Mouse (Mus musculus): ENCODE measurements at regions not wholly inside any gene's neighbourhood (a gene's known extent, or its start where the extent isn't known, plus 50 kb on each side); places are given as distances from the start of the nearest gene placed in this dataset.
"Not testable (repeated sequence)": the region's sequence is repeated elsewhere in the genome, so short reads cannot be mapped to it uniquely, and the experiment has no call there.

DNA sequence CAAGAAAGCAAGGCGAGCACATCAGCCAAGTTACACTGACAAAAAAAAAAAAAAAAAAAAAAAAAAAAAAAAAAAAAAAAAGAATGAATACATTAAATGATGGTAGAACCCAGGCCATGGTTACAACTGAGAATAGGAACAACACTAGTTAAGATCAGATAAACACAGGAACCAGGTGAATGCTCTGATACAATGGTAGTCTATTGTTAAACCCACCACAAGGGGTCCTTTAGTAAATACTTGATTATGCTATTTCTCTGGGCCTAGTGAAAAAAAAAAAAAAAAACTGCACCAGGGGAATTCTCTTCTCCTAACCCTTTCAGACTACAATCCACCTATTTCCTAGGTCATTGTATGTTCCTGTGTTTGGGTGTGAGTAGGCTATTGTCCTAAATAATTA lies 2289.7 kb downstream of the Cntnap5b start:
- DNase-seq: no peak

DNA sequence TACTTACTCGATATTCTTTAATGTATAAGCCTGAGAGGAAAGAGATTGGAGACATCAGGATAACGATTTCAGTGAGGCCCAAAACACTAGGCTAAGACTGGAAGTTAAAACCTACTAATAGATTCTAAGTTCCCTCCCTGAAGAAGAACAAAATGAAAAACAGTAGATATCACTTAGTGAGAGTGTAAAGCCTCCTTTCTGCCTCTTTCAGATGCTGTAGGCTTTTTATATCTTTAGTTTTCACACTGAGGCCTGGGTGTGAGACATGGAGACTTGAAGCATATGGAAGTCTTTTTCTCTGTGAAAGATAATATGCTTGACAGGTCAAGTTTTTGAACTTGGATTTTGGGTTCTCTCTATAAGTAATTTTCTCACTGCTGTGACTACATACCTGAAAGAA lies 2333.1 kb downstream of the Cntnap5b start:
- no peak for DNase-seq

DNA sequence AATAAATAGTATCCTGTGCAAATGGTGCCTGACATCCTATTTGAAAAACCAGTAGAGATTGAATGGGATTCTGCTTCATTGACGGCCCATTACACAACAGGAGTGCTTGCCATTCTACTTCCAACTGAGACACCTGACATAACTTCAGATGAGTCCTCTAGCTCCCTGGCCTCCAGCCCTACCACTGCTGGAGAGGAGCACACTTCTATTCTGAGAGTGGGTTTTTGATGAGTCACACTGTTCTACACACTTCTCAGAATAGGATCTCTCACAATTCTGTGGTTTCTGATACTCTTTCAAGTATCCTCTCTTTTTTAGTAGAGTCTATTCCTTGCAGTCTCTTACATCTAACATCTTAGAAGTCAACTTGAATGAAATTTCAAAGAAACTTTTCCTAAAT lies 2366.5 kb downstream of the Cntnap5b start:
- DNase-seq: no peak

DNA sequence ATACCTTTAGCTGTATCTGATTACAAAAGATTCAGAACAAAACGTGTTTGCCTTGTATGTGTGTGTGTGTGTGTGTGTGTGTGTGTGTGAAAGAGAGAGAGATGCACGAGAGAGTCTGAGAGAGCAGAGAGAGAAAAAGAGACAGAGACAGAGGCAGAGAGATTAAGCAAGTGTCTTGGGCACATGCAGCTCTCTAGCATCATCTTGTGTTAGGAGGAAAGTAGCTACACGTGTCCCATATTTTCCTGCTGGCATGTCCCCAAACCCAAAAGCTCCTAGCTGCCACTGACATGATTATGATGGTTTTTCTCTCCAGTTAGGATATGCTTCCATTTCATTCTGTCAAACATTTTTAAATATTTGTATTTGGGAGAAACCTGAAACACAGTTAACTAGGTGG lies 2373.8 kb downstream of the Cntnap5b start:
- peak; percentile 2 to 4 for DNase-seq

DNA sequence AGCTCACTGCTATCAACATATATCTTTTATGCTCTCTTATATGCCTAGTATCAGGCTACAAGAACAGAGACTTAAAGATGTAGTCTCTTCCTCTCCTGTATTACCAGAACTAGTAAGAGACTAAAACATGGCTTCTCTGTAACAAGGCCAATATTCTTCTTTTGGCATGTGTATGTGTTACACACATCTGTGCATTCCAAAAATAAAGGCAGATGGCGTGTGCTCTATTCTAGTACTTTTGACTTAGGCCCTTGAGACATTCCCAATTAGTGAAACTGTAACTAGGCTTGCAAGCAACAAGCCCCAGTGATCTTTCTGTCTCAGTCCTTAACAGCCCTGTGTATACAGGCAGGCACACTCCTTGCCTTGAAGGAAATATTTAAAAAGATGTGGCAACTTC lies 2394.1 kb downstream of the Cntnap5b start:
- no peak for DNase-seq

DNA sequence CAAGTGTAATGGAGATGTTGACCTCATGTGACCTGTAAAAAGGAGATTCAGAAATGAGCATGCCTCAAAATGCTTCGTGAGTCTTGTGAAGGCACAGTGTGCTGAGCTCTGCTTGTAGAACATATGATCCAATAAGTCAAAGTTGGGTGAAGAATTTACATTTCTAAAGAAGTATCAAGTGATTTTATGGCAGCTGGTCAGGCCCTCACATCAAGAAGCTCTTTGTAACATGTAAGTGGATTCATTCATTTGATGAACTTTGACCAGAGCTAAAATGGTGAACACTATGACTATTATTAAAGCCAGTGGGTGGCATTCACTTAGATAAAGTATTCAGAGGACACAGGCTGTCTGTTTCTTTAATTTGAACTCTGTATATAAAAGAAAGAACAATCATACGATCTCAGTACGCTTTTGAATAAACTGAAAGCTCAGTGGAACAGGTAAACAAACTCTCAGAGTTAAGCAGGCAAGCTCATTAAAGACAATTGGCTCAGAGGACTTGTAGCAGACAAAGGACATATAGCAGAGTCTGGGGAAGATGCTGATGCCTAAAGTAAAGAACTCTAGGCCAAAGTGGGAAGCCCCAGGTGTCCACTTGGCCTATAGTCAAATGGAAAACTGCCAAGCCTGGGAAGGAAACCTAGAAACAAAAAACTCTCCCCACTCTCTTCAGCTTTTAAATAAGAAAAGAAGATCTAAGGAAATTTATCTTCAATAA lies 2398.2 kb downstream of the Cntnap5b start:
- peak; percentile 4 to 5 for DNase-seq

DNA sequence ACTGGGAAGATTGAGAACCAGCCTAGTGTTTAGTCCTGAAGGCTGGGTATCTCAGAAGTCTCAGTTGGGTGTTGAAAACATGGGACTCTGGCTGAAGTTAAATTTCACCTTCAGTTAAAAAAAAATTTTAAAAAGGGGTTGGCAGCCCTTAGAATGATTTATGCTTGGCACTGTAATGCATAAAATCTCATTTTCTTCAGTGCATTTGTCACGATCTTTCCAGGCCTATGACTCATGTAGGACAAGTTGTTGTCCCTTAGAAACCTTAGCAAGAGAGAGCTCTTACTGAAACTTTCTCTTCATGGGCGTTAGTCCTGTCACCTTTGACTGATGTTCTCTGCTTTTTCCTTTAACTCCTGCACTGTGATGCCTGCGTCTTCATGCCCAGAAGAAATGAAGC lies 2413.4 kb downstream of the Cntnap5b start:
- no peak for DNase-seq

DNA sequence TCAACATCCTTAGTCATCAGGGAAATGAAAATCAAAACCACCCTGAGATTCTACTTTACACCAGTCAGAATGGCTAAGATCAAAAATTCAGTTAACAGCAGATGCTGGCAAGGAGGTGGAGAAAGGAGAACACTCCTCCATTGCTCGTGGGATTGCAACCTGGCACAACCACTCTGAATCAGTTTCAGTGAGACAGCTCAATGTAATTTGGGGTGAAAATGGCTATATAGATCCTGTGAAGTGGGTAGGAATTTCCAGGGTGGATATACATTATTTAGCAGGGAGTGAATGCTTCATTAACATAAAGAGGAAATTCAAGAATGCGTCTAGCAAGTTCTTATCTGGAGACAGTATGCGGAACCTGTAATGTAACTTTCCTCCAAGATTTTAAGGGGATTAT lies 2462.9 kb downstream of the Cntnap5b start:
- DNase-seq: no peak

DNA sequence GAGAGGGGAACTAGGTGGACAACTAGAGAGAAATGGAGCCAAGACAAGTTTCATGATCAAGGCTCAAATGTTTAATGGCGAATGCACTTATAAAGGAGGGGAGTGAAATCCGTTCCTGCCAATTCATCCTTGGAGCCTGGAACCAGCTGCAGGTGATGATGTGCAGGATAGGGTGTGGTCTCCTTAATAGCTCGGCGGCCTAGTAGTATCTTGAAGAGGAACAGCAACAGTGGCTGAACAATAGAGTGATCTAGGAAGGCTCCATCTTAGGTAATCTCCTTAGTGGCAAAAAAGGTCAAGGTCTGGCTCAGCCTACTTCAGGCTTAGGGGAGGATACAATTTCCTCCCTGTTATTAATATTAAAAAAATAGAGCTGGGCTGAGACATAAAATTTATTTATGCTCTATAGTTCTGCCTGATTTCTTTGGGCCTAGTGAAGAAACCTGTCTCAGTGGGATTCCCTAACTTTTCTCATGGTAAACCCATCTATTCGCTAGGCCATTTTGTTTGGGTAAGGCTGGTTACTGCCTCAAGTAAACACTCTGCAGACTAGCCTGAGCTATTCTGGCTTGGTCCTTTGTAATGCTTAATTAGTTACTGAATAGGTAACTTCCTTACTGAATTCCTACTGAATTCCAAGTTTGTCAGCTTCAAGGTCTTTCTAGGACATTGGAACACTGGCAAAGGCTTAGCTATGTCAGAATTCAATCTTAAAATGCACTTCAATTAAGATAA lies 2490.7 kb downstream of the Cntnap5b start:
- not testable (repeated sequence) for DNase-seq

DNA sequence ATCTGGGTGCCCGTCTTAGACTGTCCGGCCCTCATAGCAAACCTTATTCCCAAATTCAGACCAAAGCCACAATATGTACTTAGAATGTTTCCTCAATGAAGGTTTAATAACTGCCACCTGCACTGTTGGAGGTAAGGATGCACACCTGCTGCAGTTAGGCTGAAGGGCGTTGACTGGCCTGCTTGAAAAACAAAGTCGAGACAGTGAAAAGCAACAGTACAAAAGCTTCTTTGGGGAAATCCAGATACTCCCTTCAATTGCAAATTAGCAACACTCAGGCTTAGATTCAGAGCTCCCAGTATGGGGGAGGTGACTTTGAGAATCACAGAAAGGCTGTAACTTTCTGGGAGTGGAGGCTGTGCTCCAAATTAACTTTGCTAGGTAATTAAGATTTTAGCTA lies 2491.9 kb downstream of the Cntnap5b start:
- DNase-seq: not testable (repeated sequence)

DNA sequence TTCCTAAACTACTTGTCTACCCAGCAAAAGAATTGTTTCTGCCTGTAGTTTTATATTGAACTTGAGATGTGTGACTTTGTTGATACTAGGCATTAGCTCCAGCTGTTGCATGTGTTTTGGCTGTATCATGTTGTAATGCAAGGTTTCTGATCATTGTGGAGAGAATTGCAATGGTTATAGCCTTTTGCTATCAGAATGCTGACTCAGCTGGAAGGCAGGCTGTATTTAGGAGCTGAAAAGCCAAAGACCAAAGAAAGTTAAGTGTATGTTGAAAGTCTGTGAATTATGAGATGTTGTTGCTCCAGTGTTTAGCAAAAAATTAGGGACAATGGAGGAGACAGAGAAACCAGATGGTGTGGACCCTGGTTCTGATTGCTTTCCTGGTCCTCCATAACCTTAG lies 2493.9 kb upstream of the Cdh20 start:
- no peak for DNase-seq

DNA sequence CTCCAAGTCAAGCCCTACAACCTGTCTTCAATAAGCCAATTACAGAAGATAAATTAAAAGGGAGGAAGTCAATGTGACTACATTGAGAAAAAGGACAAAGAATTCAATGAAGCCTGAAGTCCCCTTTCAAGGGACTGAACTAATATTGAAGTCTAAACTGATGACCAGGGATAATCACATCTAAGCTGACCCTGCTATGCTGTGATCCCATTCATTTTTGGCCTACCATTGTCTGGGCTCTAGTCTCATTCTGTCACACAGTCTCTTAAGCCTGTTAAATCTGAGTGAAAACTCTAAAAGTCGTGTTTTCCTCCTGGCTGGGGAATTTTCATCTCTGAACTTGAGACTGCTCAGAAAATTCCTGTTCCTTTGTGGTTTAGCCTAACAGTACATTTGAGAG lies 2480.0 kb upstream of the Cdh20 start:
- DNase-seq: no peak

DNA sequence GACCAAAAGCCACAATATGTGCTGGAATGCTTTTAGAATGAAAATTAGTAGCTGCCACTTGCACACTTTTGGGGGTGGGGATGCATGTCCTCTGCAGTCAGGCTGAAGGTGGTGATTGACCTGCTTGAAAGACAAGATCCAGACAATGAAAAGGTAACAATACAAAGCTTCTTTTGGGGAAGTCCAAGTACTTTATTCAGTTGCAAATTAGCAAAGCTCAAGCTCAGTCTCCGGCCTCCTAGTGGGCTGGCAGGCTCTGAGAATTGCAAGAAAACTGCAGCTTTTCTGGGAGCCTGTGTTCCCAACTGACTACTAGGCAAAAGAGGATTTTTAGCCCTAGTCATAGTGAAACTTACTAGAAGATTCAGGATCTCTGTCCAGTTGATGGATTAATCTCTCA lies 2464.8 kb upstream of the Cdh20 start:
- DNase-seq: no peak

DNA sequence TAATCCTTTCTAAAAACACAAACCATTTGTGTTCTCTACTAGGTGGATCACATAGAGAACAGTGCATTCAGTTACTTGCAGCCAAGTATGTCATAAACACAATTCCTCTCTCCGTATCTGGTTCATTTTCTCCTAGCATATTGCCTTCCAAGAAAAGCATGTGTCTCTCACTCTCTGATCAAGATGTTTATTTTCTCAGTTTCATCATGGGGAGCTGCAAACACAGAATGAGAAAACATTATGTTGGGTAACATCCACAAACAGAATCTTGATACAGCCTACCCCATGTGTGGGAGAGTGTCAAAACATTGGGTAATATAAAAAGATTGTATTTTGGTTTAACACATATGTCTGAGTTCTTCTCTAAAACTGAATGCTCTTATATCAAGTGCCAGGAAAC lies 2415.2 kb upstream of the Cdh20 start:
- DNase-seq: no peak

DNA sequence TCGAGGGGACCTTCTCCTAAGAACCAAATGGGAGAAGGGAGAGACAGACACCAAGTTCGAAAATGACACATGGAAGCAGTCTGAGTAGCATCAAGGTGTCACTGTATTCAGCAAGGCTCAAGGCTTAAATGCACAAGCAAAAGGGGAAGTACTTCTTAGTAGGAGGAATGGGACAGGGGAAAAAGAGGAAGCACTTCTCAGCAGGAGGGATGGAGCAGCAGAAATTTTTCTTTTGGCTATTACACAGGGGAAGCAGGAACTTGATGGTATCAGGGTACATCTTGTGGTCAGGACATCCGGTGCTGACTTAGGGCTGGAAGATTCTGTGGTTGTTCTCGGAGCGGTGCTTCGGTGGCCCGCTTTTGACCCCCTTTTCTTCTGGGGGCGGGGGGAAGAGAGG lies 2410.4 kb upstream of the Cdh20 start:
- DNase-seq: not testable (repeated sequence)

DNA sequence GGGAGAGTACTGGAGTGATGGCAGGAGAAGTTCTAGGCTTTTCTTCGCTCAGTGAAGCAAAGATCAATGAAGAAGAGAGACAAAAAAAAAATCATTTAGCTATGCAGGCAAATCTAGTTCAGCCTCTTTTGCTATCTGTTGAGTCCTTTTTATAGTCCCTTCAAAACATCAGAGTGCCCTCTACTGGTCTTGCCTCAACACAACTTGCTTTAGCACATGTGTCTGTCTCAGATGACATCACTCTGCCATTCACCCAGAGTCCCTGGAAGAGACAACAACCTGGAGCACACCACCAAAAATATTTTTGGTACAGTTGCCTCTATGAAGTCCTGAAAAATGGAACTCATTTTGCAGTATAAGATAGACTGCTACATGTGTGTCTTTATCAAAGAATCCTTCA lies 2389.7 kb upstream of the Cdh20 start:
- peak; percentile 11 to 23 for DNase-seq

All from cerebellum, postnatal 10 days (tissue).